Mouse (Mus musculus): ENCODE data around the gene Hbq1b. TPM values are rescaled to one million over a fixed set of nuclear protein-coding genes. Genes with fewer than 3 reads are reported as not detected.
A peak's percentile ranks its signal among the peaks of the same experiment; 100 is the strongest.
"Not testable (repeated sequence)": the region's sequence is repeated elsewhere in the genome, so short reads cannot be mapped to it uniquely, and the experiment has no call there.

The Hbq1b gene
- total RNA-seq, 4 experiments from 2014 or later, result 0.72 to 0.78 TPM; not detected in 2

- peak; percentile 86 to 93 for DNase-seq (ENCODE audit: low spot score in 2 of 2)
These were observed 19.4 kb upstream of the Hbq1b start, which contains the start of gene Nprl3 for GRCm38 (mm10) chr11:32267188-32267884. Gene Nprl3 (minus strand): TSS chr11:32267707.

DNA sequence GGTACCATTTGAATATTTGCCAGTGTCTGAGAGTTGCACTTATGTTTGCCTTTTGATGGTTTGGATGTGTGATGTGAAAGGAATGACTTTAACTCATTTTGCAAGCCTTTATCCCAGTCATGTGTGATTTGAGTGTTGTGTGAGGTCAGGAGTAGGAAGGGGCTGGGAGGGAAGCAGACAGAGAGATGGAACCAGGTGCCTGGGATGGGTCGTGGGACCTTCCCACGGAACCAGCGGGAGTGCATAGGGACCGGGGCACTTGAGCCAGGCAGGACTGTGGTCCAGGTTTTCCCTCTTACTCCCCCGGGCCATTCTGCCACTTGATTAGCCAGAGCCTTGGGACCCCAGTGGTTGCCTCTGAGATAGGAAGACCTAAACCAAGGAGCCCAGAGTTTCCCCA lies 18.8 kb upstream of the Hbq1b start:
- DNase-seq (ENCODE audit: low spot score in 2 of 2), result no peak

DNA sequence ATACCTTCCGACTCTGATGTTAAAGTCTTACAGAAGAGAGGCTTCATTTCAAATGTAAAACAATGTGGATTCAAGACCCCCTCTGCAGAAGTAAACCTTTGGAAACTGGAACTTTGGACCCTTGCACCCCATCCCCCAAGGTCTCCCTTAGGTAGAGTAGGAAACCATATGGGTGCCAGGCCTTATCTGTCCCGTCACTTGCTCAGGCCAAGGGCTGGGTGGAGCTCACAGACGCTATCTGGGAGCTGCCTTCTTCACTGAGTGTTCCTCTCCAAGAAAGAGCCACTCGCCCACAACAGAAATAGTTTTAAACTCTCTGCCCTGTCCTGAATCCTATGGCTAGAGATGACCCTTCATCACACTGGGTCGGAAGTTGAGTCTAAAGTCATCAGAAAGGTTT lies 17.8 kb upstream of the Hbq1b start:
- DNase-seq (ENCODE audit: low spot score in 2 of 2), result no peak

- no peak for DNase-seq (ENCODE audit: low spot score in 2 of 2)
These were observed 15.6 kb upstream of the Hbq1b start for GRCm38 (mm10) chr11:32271178-32271577.

GRCm38 (mm10) chr11:32276347-32276746 lies 10.4 kb upstream of the Hbq1b start, which contains the start of gene Hba-x:
Gene Hba-x (plus strand): TSS chr11:32276400.
- no peak for DNase-seq (ENCODE audit: low spot score in 2 of 2)

- DNase-seq (ENCODE audit: low spot score in 2 of 2), result no peak
These were observed 8.9 kb upstream of the Hbq1b start for GRCm38 (mm10) chr11:32277736-32278457.

- DNase-seq (ENCODE audit: low spot score in 2 of 2), result no peak
These were observed 8.3 kb upstream of the Hbq1b start for GRCm38 (mm10) chr11:32278458-32278957.

DNA sequence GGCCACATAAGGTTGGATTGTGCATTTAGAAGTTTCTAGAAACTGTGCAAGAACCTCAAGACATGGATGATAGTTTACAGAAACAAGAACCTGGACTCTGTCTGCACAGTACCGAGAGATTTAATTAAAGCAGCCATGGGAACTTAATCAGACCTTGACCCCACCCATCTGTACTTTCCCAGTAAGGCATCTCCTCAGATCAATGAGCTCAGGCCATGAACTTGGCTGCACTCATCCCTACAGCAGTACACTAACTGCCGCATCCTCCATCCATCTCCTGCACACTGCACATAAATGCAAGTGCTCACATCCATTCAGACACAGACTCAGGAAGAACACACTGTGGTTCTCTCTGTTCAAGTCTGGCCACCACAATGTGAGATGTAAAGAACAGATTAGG lies 6.1 kb upstream of the Hbq1b start:
- no peak for DNase-seq (ENCODE audit: low spot score in 2 of 2)

GRCm38 (mm10) chr11:32281416-32282144 lies 5.2 kb upstream of the Hbq1b start:
- DNase-seq (ENCODE audit: low spot score in 2 of 2), result no peak

- DNase-seq (ENCODE audit: low spot score in 2 of 2), result not testable (repeated sequence)
These were observed 3.5 kb upstream of the Hbq1b start, which contains the start of gene Hba-a1 for GRCm38 (mm10) chr11:32283091-32283777. Gene Hba-a1 (plus strand): TSS chr11:32283511.

DNA sequence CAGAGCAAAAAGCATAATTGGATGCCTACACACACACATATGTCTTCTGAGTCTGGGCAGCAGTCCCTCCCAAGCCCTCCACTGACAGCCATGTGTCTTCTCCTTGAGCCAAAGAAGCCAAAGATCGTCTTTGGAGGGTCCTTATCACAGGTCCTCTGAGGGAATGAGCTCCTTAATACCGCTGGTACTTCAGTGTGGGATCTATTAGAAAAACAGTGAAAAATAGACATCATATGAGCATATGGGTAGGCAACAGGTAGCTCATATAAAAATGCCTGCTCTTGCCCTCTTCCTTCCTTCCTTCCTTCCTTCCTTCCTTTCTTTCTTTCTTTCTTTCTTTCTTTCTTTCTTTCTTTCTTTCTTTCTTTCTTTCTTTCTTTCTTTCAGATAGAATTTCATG lies 2.2 kb upstream of the Hbq1b start:
- DNase-seq (ENCODE audit: low spot score in 2 of 2), result not testable (repeated sequence)

DNA sequence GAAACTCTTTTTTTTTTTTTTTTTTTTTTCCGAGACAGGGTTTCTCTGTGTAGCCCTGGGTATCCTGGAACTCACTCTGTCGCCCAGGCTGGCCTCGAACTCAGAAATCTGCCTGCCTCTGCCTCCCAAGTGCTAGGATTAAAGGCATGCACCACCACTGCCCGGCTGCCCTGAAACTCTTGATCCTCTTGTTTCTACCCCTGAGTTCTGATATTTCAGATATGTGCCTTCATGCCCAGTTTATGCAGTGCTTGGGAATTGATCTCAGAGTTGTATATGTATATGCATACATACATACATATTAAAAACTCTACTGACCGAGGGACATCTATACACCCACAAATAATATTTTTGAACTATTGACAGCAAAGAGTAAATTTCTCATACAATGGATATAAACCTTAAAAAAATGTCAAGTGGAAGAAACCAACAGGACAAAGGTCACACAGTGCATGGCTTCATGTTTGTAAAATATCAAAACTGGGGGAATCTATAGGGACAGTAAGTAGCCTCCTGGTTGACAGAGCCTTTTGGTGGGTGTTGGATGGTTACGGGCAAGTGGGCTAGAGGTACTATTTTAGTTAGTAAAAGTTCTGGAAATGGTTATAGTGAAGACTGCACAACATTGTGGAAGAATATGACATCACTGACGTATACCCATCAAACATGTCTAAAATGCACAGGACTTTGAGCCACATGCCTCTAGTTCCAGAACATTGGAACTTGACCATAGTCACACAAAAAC lies 1.6 kb upstream of the Hbq1b start:
- no peak for DNase-seq (ENCODE audit: low spot score in 2 of 2)

DNA sequence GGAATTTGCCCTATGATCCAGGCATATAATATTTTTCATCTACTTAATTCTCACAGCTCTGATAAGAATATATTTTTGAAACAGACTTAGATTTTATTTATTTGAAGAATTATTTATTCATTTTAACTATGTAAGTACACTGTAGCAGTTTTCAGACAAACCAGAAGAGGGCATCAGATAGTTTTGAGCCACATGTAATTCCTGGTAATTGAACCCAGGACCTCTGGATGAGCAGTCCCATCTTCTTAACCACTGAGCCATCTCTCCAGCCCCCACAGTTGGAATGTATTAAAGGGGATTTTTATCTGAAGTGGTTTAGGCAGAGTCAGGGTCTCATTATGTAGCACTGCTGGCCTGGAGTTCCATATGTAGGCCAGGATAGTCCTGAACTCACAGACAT lies 878 bp upstream of the Hbq1b start:
- DNase-seq (ENCODE audit: low spot score in 2 of 2), result not testable (repeated sequence)

DNA sequence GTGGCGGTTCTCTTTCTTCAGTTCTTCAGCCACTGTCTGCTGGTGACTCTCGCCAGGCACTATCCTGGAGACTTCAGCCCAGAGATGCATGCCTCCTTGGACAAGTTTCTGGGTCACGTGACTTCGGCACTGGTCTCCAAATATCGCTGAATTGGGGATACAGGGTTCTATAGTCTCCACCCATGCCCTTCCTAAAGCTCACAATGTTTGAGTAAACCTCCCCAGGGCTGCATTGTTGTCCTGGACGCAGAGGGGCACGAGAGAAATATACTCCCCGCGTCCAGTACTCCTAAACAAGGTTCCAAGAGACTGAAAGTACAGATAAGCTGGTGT lies 694 bp downstream of the Hbq1b start:
- no peak for DNase-seq (ENCODE audit: low spot score in 2 of 2)

GRCm38 (mm10) chr11:32292819-32293218 lies 6.1 kb downstream of the Hbq1b start:
- DNase-seq (ENCODE audit: low spot score in 2 of 2), result not testable (repeated sequence)

DNA sequence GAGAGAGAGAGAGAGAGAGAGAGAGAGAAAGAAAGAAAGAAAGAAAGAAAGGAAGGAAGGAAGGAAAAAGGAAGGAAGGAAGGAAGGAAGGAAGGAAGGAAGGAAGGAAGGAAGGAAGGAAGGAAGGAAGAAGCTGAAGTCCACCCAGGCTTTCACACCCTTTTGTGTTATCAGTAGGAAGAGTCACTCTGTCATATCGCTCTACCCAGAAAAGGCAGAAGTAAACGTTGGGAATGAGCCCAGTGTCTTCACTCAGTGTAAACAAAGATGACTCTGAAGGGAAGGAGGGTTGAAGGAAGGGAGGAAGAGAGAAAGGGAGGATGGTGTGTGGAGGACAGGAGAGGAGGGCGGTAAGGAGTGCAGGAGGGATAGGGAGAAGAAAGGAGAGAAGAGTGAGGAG lies 6.7 kb downstream of the Hbq1b start:
- DNase-seq (ENCODE audit: low spot score in 2 of 2), result not testable (repeated sequence)

GRCm38 (mm10) chr11:32296203-32296602 lies 9.4 kb downstream of the Hbq1b start, which contains the start of gene Hba-a2:
Gene Hba-a2 (plus strand): TSS chr11:32296489.
- not testable (repeated sequence) for DNase-seq (ENCODE audit: low spot score in 2 of 2)

- DNase-seq (ENCODE audit: low spot score in 2 of 2), result not testable (repeated sequence)
These were observed 10.7 kb downstream of the Hbq1b start for GRCm38 (mm10) chr11:32297417-32297816.

- no peak for DNase-seq (ENCODE audit: low spot score in 2 of 2)
These were observed 11.2 kb downstream of the Hbq1b start for GRCm38 (mm10) chr11:32297866-32298531.

DNA sequence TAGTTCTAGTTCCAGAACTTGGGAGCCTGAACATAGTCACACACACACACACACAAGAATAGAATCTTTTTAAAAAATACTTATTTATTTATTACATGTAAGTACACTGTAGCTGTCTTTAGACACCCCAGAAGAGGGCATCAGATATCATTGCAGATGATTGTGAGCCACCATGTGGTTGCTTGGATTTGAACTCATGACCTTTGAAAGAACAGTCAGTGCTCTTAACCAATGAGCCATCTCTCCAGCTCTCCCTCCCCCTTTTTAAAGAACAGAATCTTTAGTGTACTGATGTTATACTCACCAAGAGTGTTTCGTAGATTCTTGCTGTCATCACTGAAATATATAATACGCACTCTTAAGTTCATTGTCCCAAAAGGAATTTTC lies 11.8 kb downstream of the Hbq1b start:
- no peak for DNase-seq (ENCODE audit: low spot score in 2 of 2)

Measured in left cerebral cortex, adult 8-10 months (tissue).